Mouse (Mus musculus) inflammation-experienced regulatory T-cells, adult 6 months (primary cell): Measurements from ENCODE around the gene Lyzl4. TPM values are rescaled to one million over a fixed set of nuclear protein-coding genes. Genes with fewer than 3 reads are reported as not detected.

Source experiments
- ATAC-seq: one replicate; pipeline ENCODE4 v1.8.0; 2017
- polyA plus RNA-seq, 3 experiments: library from polyadenylated mRNA; unstranded; fragments of 100-300 nt; shearing (Covaris generic); gene quantifications; one replicate each; pipeline ENCODE4 v1.2.1; 2017

Lyzl4 gene
- not detected for polyA plus RNA-seq

GRCm38 (mm10) chr9:121642001-121642400 is at the start of gene Lyzl4:
Gene Lyzl4 (minus strand): TSS chr9:121642096.
- ATAC-seq, result peak; percentile 27

- no peak for ATAC-seq
These were observed 48.8 kb upstream of the Lyzl4 start for GRCm38 (mm10) chr9:121690734-121691133.

- no peak for ATAC-seq
These were observed 48.3 kb upstream of the Lyzl4 start for GRCm38 (mm10) chr9:121690200-121690651.

- ATAC-seq, result no peak
These were observed 42.8 kb upstream of the Lyzl4 start for GRCm38 (mm10) chr9:121684702-121685101.

GRCm38 (mm10) chr9:121682037-121682680 is 40.3 kb upstream of the Lyzl4 start:
- peak; percentile 90 for ATAC-seq

- no peak for ATAC-seq
These were observed 39.3 kb upstream of the Lyzl4 start for GRCm38 (mm10) chr9:121681191-121681590.

GRCm38 (mm10) chr9:121679549-121679948 is 37.7 kb upstream of the Lyzl4 start:
- ATAC-seq, result no peak

- no peak for ATAC-seq
These were observed 35.6 kb upstream of the Lyzl4 start for GRCm38 (mm10) chr9:121677476-121677875.

GRCm38 (mm10) chr9:121677069-121677468 is 35.2 kb upstream of the Lyzl4 start:
- ATAC-seq, result peak; percentile 16

GRCm38 (mm10) chr9:121675556-121675955 is 33.7 kb upstream of the Lyzl4 start:
- no peak for ATAC-seq

GRCm38 (mm10) chr9:121675011-121675410 is 33.1 kb upstream of the Lyzl4 start:
- ATAC-seq, result peak; percentile 92

GRCm38 (mm10) chr9:121673716-121674115 is 31.8 kb upstream of the Lyzl4 start:
- ATAC-seq, result no peak

GRCm38 (mm10) chr9:121672311-121672710 is 30.4 kb upstream of the Lyzl4 start:
- no peak for ATAC-seq

GRCm38 (mm10) chr9:121671300-121671699 is 29.4 kb upstream of the Lyzl4 start:
- no peak for ATAC-seq

GRCm38 (mm10) chr9:121669348-121669791 is 27.5 kb upstream of the Lyzl4 start:
- peak; percentile 62 for ATAC-seq

- no peak for ATAC-seq
These were observed 25.9 kb upstream of the Lyzl4 start for GRCm38 (mm10) chr9:121667822-121668221.

- no peak for ATAC-seq
These were observed 25.2 kb upstream of the Lyzl4 start for GRCm38 (mm10) chr9:121666957-121667630.

GRCm38 (mm10) chr9:121664104-121664503 is 22.2 kb upstream of the Lyzl4 start:
- ATAC-seq, result no peak

GRCm38 (mm10) chr9:121663467-121663866 is 21.6 kb upstream of the Lyzl4 start:
- no peak for ATAC-seq

- ATAC-seq, result no peak
These were observed 17.9 kb upstream of the Lyzl4 start for GRCm38 (mm10) chr9:121659791-121660190.

GRCm38 (mm10) chr9:121658248-121658647 is 16.4 kb upstream of the Lyzl4 start:
- no peak for ATAC-seq

GRCm38 (mm10) chr9:121657143-121657542 is 15.2 kb upstream of the Lyzl4 start:
- no peak for ATAC-seq

GRCm38 (mm10) chr9:121656322-121656721 is 14.4 kb upstream of the Lyzl4 start:
- no peak for ATAC-seq

GRCm38 (mm10) chr9:121653668-121654067 is 11.8 kb upstream of the Lyzl4 start:
- no peak for ATAC-seq
